Mouse (Mus musculus) embryonic facial prominence, embryonic 15.5 days (tissue): ENCODE results near the gene Zdhhc3. TPM values are rescaled to one million over a fixed set of nuclear protein-coding genes. Genes with fewer than 3 reads are reported as not detected.

ENCODE experiments used
- ATAC-seq: fragments of 200-750 bp; cut with Nextera tagmentation; 2 replicates; pipeline ENCODE4 v1.8.0; 2017; ENCODE audit warnings: low read depth, moderate TSS enrichment; ENCODE audit not compliant: insufficient number of reproducible peaks, low FRiP score, low TSS enrichment
- H3K27ac ChIP-seq: fragments of 300-500 bp; sonication (generic); replicated peaks from 2 replicates; pipeline ENCODE4 v1.5.1; 2015; ENCODE audit warnings: mild to moderate bottlenecking, inconsistent platforms
- H3K27me3 ChIP-seq: fragments of 300-500 bp; sonication (generic); 2 replicates; pipeline ENCODE4 v1.6.1; 2015; ENCODE audit warnings: inconsistent platforms
- H3K36me3 ChIP-seq: fragments of 300-500 bp; sonication (generic); 2 replicates; pipeline ENCODE4 v1.6.1; 2015; ENCODE audit warnings: mild to moderate bottlenecking, inconsistent platforms
- H3K4me1 ChIP-seq: fragments of 300-500 bp; sonication (generic); 2 replicates; pipeline ENCODE4 v1.6.1; 2015; ENCODE audit warnings: inconsistent platforms
- H3K4me2 ChIP-seq: fragments of 300-500 bp; sonication (generic); replicated peaks from 2 replicates; pipeline ENCODE4 v1.6.1; 2015; ENCODE audit warnings: mild to moderate bottlenecking, inconsistent platforms
- H3K4me3 ChIP-seq: fragments of 300-500 bp; sonication (generic); replicated peaks from 2 replicates; pipeline ENCODE4 v1.5.1; 2015; ENCODE audit warnings: mild to moderate bottlenecking, inconsistent platforms
- H3K9ac ChIP-seq: fragments of 300-500 bp; sonication (generic); 2 replicates; pipeline ENCODE4 v1.6.1; 2015; ENCODE audit warnings: inconsistent platforms
- H3K9me3 ChIP-seq: fragments of 300-500 bp; sonication (generic); replicated peaks from 2 replicates; pipeline ENCODE4 v1.6.1; 2016; ENCODE audit warnings: inconsistent platforms
- WGBS: fragments of 180-500 bp; shearing (Covaris S2); methylation state at CpG from one replicate; pipeline ENCODE4 v1.1.7; 2015; 5-methylcytosine and 5-hydroxymethylcytosine counted together
- polyA plus RNA-seq: library from polyadenylated mRNA; unstranded; fragments of >200 nt; fragmentation: Nextera tagmentation; extraction: Ambion mirVana; gene quantifications from 2 replicates; pipeline ENCODE4 v1.2.1, GENCODE M21; 2015

The Zdhhc3 gene
- polyA plus RNA-seq, 1 experiment from 2014 or later = 78.9 TPM

DNA sequence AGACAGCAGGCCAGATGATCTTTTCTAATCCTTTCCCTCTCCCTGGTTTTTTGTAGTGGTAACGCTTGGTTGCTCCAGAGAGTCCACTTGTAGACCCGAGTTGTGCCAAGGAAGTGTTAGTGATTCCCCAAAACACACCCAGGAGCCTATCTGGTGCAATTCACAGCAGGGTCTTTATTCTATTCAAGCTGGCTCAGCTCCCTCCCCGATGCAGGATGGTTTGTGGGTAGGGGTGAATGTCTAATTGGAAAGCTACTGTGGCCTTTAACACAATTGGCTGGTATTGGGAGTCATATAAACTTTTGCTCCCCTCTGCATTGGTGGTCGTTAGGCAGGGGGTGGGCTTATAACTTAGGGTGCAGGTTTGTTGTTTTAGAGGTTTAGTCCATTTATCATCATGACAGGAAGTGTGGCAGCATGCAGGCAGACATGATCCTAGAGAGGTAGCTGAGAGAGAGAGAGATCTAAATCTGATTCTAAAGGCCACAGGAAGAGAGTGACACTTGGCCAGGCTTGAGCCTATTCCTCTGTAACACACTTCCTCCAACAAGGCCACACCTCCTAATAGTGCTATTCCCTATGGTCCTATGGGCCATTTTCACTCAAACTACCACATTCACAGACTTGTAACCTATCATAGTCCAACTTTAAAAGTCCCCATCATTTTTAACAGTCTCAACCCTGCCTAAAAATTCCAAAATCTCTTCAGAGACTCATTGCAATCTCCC lies 27.0 kb upstream of the Zdhhc3 start:
- Histone ChIP-seq H3K27ac (0 out of 2 replicates have a peak overlapping the region, but pooled peaks have one; percentile 36), H3K9me3 (peaks cover 8% of the 10 kb centered on the region), H3K4me2 (no peak overlapping the region), H3K9ac (no peak overlapping the region), H3K27me3 (no peaks in the 10 kb centered on the region), H3K4me1 (peaks cover 3% of the 10 kb centered on the region; the same call in 1 of the 2 replicates), H3K4me3 (no peak overlapping the region), H3K36me3 (peaks cover 55% of the 10 kb centered on the region)
- 89% methylated on average over 4 of the region's 4 CpGs for WGBS
- no peak for ATAC-seq

GRCm38 (mm10) chr9:123138891-123139474 lies 26.0 kb upstream of the Zdhhc3 start:
- 0 out of 2 replicates have a peak overlapping the region, but pooled peaks have one; percentile 36 for H3K27ac ChIP-seq
- peaks cover 64% of the 10 kb centered on the region for H3K36me3 ChIP-seq
- peak; percentile 67; the same call in 1 of the 2 replicates for ATAC-seq

DNA sequence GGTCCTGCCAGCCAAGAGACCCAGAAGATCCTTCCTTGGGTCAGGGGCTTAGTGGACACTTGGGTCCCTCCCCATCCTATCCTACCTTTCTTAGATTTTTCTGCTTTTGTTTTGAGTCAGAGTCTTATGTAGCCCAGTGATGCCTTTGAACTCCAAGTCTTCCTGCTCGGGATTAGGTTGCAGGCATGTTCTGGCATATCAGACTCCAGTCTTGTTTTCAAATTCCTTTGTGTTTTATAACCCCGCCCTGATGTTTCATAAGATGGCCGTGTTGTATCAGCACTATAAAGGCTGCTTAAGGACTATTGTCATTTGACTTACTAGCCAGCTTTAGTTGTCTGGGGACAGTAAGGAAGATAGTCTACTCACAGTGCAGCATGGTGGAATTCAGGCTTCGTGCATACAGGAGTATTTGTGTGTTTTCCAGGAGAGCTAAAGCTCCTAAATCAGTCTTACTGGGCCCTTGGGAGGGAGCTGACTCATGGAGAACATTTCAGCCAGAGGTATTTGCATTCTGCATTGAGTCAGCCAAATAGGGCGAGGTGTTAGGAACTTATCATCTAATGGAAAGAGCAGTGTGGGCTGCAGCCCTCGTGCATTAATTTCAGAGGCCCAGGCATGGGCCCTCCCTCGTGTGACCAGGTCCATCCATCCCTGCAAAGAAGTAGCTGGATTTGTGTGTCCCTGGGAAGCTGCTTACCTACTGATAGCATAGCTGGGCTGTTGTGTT lies 24.1 kb upstream of the Zdhhc3 start:
- 64% methylated on average over 7 of the region's 7 CpGs for WGBS
- no peaks in the 10 kb centered on the region for H3K27me3 ChIP-seq
- no peak overlapping the region for H3K9ac ChIP-seq
- no peak for ATAC-seq
- no peak overlapping the region for H3K4me2 ChIP-seq
- peaks cover 3% of the 10 kb centered on the region; the same call in 1 of the 2 replicates for H3K4me1 ChIP-seq
- H3K4me3 ChIP-seq = no peak overlapping the region
- H3K9me3 ChIP-seq = no peaks in the 10 kb centered on the region; the same call in 1 of the 2 replicates
- H3K27ac ChIP-seq = no peak overlapping the region
- peaks cover 77% of the 10 kb centered on the region for H3K36me3 ChIP-seq

More at GRCm38 (mm10) chr9:123138891-123139474, 26.0 kb upstream of the Zdhhc3 start:
- Histone ChIP-seq H3K4me3 (no peak overlapping the region), H3K4me1 (peaks cover 3% of the 10 kb centered on the region; the same call in 1 of the 2 replicates), H3K27me3 (no peaks in the 10 kb centered on the region), H3K9me3 (peaks cover 3% of the 10 kb centered on the region), H3K9ac (no peak overlapping the region), H3K4me2 (no peak overlapping the region)
- WGBS = 52% methylated on average over 5 of the region's 5 CpGs

GRCm38 (mm10) chr9:123132994-123133393 lies 20.0 kb upstream of the Zdhhc3 start:
- H3K36me3 ChIP-seq = peaks cover 94% of the 10 kb centered on the region
- 91% methylated on average over 3 of the region's 3 CpGs for WGBS
- no peak overlapping the region for H3K4me2 ChIP-seq
- H3K27ac ChIP-seq = no peak overlapping the region
- no peak for ATAC-seq
- H3K27me3 ChIP-seq = no peaks in the 10 kb centered on the region
- H3K4me3 ChIP-seq = no peak overlapping the region
- no peak overlapping the region for H3K9ac ChIP-seq
- H3K9me3 ChIP-seq = no peaks in the 10 kb centered on the region
- H3K4me1 ChIP-seq = peaks cover 3% of the 10 kb centered on the region; the same call in 1 of the 2 replicates

DNA sequence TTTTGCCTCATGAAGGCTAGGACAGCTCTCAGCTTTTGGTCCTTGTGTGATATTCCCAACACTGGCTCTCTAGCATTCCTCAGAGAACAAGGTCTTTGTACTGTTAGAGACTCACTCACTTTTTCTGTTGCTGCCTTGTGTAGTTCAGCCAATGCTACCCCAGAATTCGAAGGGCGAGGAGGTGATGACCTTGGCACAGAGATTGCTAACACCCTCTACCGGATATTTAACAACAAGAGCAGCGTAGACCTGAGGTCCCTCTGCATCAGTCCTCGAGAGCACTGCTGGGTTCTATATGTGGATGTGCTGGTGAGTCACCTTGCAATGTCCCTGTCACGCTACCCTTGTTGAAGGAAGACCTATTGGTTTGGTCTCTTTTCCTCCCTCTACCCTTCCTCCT lies 14.7 kb upstream of the Zdhhc3 start:
- Histone ChIP-seq H3K27me3 (no peaks in the 10 kb centered on the region), H3K9me3 (no peaks in the 10 kb centered on the region), H3K4me2 (no peak overlapping the region), H3K4me3 (no peak overlapping the region), H3K36me3 (peaks cover 66% of the 10 kb centered on the region), H3K9ac (no peak overlapping the region), H3K4me1 (no peaks in the 10 kb centered on the region), H3K27ac (no peak overlapping the region)
- no peak for ATAC-seq
- 95% methylated on average over 6 of the region's 6 CpGs for WGBS

- WGBS = 91% methylated on average over 2 of the region's 2 CpGs
- no peak overlapping the region for H3K4me3 ChIP-seq
- H3K9ac ChIP-seq = no peak overlapping the region
- ATAC-seq = no peak
- H3K4me1 ChIP-seq = no peaks in the 10 kb centered on the region
- no peak overlapping the region for H3K27ac ChIP-seq
- no peaks in the 10 kb centered on the region for H3K9me3 ChIP-seq
- H3K27me3 ChIP-seq = no peaks in the 10 kb centered on the region
- H3K36me3 ChIP-seq = peaks cover 65% of the 10 kb centered on the region
- H3K4me2 ChIP-seq = no peak overlapping the region
Observed at GRCm38 (mm10) chr9:123124413-123124981, 11.5 kb upstream of the Zdhhc3 start.

- Histone ChIP-seq H3K36me3 (peaks cover 66% of the 10 kb centered on the region), H3K9ac (no peak overlapping the region), H3K9me3 (no peaks in the 10 kb centered on the region), H3K27me3 (no peaks in the 10 kb centered on the region), H3K4me3 (no peak overlapping the region), H3K27ac (no peak overlapping the region), H3K4me1 (no peaks in the 10 kb centered on the region), H3K4me2 (no peak overlapping the region)
- 87% methylated on average over 6 of the region's 6 CpGs for WGBS
- no peak for ATAC-seq
Observed at GRCm38 (mm10) chr9:123123571-123124412, 10.8 kb upstream of the Zdhhc3 start.

DNA sequence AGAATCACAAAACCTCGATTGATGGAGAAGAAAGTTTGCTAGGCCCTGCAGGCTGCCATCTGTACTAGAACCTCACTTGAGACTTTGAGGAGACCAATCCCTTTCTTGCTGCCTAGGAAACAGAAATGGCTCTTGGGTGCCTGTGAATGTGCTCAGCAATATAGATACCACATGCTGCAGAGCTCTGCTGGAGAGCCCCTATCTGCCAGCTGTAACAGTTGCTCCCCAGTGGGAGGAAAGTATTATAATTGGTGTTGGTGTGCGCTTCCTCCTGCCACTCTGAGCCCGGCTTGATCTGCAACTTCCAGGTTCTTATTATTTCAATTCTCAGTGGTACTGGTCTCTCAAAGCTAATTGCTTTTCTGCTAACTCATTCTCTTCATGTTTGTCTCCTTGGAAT lies 10.0 kb upstream of the Zdhhc3 start:
- H3K4me1 ChIP-seq = no peaks in the 10 kb centered on the region
- ATAC-seq = peak; percentile 47; the same call in 1 of the 2 replicates
- 80% methylated on average over 3 of the region's 3 CpGs for WGBS

DNA sequence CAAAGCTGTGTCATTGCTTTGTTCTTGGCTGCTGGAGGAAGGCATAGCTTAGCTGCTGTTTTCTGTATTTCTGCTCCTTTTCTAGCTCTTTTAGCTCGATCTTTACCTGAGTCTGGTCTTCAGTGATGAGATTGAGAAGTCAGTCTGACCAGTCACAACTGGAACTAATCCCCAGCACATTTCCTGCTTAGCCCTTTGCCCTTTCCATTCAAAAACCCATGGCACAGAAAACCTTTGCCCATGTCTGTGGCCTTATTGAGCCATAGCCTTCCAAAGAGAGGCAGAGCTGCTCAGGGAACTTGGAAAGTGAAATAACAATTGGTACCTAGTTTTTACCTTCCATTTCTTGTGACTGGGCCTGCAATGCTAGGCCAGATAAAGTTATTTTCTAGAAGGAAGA lies 2.6 kb upstream of the Zdhhc3 start:
- no peaks in the 10 kb centered on the region for H3K27me3 ChIP-seq
- ATAC-seq = no peak
- 86% methylated on average over 1 of the region's 1 CpGs for WGBS

More for the DNA sequence above, 10.0 kb upstream of the Zdhhc3 start:
- H3K27me3 ChIP-seq = no peaks in the 10 kb centered on the region
- H3K27ac ChIP-seq = no peak overlapping the region
- no peak overlapping the region for H3K4me3 ChIP-seq
- H3K36me3 ChIP-seq = peaks cover 59% of the 10 kb centered on the region
- H3K4me2 ChIP-seq = no peak overlapping the region
- H3K9me3 ChIP-seq = no peaks in the 10 kb centered on the region
- no peak overlapping the region for H3K9ac ChIP-seq

GRCm38 (mm10) chr9:123113931-123114330 lies 926 bp upstream of the Zdhhc3 start:
- Histone ChIP-seq H3K27ac (peak overlapping the region; percentile 96), H3K9me3 (no peaks in the 10 kb centered on the region), H3K9ac (peak overlapping the region; percentile 95; the same call in 1 of the 2 replicates), H3K4me3 (peak overlapping the region; percentile 95), H3K36me3 (peaks cover 17% of the 10 kb centered on the region), H3K4me2 (peak overlapping the region; percentile 80), H3K27me3 (no peaks in the 10 kb centered on the region), H3K4me1 (peaks cover 21% of the 10 kb centered on the region)
- ATAC-seq = no peak
- WGBS = 60% methylated on average over 6 of the region's 6 CpGs

More for the DNA sequence above, 2.6 kb upstream of the Zdhhc3 start:
- no peaks in the 10 kb centered on the region for H3K9me3 ChIP-seq
- peaks cover 21% of the 10 kb centered on the region for H3K4me1 ChIP-seq
- no peak overlapping the region for H3K4me3 ChIP-seq
- no peak overlapping the region for H3K9ac ChIP-seq
- H3K36me3 ChIP-seq = peaks cover 33% of the 10 kb centered on the region
- H3K4me2 ChIP-seq = no peak overlapping the region
- H3K27ac ChIP-seq = no peak overlapping the region
